Comparison of ENCODE assay signal across 8 mouse cellular contexts in the genomic region with DNA sequence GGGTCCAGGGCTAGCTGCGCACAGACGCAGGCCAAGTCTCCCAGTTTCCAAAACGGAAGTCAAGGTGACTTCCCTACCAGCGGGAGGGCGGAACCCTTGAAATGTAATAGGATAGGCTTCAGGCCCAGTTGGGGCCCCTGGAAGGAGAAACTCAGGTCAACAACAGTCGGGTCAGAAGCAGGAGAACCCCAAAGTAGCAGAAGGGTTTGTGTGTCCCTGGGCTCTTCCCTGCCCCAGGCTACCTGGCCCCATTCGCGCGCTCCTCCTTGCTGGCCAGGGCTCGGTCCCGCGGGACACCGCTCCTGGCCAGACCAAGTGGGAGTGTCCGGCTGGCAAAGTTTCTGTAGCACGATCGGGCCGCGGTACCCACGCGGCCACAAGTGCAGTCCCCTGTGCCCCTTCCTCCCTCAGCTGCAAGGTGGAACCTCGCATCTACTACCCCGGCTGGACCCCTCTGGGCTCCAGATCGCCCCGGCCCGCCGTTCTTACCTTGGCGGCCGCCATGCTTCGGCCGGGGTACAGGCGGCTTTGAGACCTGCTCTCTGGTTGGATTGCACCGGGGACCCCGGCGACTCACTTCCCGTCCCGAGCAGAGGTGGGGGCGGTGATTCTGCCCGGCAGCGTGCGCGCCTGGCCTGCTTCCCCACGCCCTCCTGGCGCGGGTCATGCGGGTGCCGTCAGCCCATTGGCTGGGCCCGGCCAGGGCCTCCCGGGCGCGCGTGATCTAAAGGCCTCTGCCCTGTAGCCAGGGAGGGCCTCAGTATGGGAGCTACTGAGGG. TPM values are rescaled to one million over a fixed set of nuclear protein-coding genes. Genes with fewer than 3 reads are reported as not detected.
A peak's percentile ranks its signal among the peaks of the same experiment; 100 is the strongest.
DNase-seq lines count a peak whose midpoint lies in the region; ATAC-seq and TF ChIP-seq lines count a peak whose summit lies in the region.

Gene Slc25a13 (minus strand): TSS at position 667 of the 779 bp plus-strand sequence.

- peak within 1 kb of the TSS; percentile 66 for H3K9ac ChIP-seq in intestine, postnatal 0 days (ENCODE audit: low read depth, low read length)
- peak within 1 kb of the TSS; percentile 74 for H3K9ac ChIP-seq in liver, embryonic 16.5 days (ENCODE audit: low read depth, low read length)
- peak within 1 kb of the TSS; percentile 89 for H3K9ac ChIP-seq in neural tube, embryonic 11.5 days (ENCODE audit: low read length)

- no peaks in the 10 kb centered on the region; the same call in 1 of the 2 replicates for H3K4me1 ChIP-seq in intestine, postnatal 0 days (replicated peaks; ENCODE audit: control insufficient read depth, insufficient read depth, low read length)
- peaks cover 4% of the 10 kb centered on the region for H3K4me1 ChIP-seq in liver, embryonic 16.5 days (ENCODE audit: control insufficient read depth, low read depth, low read length)
- H3K4me1 ChIP-seq in neural tube, embryonic 11.5 days (ENCODE audit: control insufficient read depth, insufficient read depth, low read length): peaks cover 4% of the 10 kb centered on the region; the same call in 1 of the 2 replicates

- H3K9me3 ChIP-seq in intestine, postnatal 0 days (ENCODE audit: control insufficient read depth): no peaks in the 10 kb centered on the region
- H3K9me3 ChIP-seq in liver, embryonic 16.5 days (replicated peaks; ENCODE audit: control insufficient read depth, low read length): no peaks in the 10 kb centered on the region
- no peaks in the 10 kb centered on the region for H3K9me3 ChIP-seq in neural tube, embryonic 11.5 days (ENCODE audit: control insufficient read depth, low read length)

- no peaks in the 10 kb centered on the region for H3K36me3 ChIP-seq in intestine, postnatal 0 days (ENCODE audit: control insufficient read depth, insufficient read depth)
- no peaks in the 10 kb centered on the region for H3K36me3 ChIP-seq in liver, embryonic 16.5 days (ENCODE audit: control insufficient read depth, insufficient read depth)
- no peaks in the 10 kb centered on the region for H3K36me3 ChIP-seq in neural tube, embryonic 11.5 days (ENCODE audit: control insufficient read depth, insufficient read depth, low read length)

- no peak for TF ChIP-seq CTCF in intestine, postnatal 0 days (IDR thresholded peaks at IDR 0.05; ENCODE audit: low read depth)

- DNase-seq in right cerebral cortex, adult 18-20 months: peak; percentile 26
- DNase-seq in right cerebral cortex, postnatal 36 days (ENCODE audit: low spot score in 2 of 2): no peak
- peak; percentile 23 to 48 for DNase-seq in cerebellum, postnatal 4 days (ENCODE audit: low spot score in 2 of 2)
- peak; percentile 81 for DNase-seq in neural tube, embryonic 11.5 days (ENCODE audit: low spot score)
- peak; percentile 71 for DNase-seq in testis, postnatal 10 days (ENCODE audit: low spot score)

- peak within 1 kb of the TSS; percentile 80 for H3K4me3 ChIP-seq in intestine, postnatal 0 days (ENCODE audit: low read depth, low read length)
- H3K4me3 ChIP-seq in liver, embryonic 16.5 days (ENCODE audit: low read depth, low read length): peak within 1 kb of the TSS; percentile 72
- H3K4me3 ChIP-seq in neural tube, embryonic 11.5 days (ENCODE audit: low read depth, low read length): peak within 1 kb of the TSS; percentile 65

- peak within 1 kb of the TSS; percentile 97 for H3K4me2 ChIP-seq in intestine, postnatal 0 days (replicated peaks; ENCODE audit: low read depth)
- peak within 1 kb of the TSS; percentile 72 for H3K4me2 ChIP-seq in liver, embryonic 16.5 days (ENCODE audit: low read depth, low read length)
- peak within 1 kb of the TSS; percentile 83 for H3K4me2 ChIP-seq in neural tube, embryonic 11.5 days (ENCODE audit: low read depth)

- H3K27me3 ChIP-seq in intestine, postnatal 0 days (replicated peaks; ENCODE audit: control insufficient read depth, insufficient read depth, low read length): no peaks in the 10 kb centered on the region
- no peaks in the 10 kb centered on the region for H3K27me3 ChIP-seq in liver, embryonic 16.5 days (ENCODE audit: control insufficient read depth, insufficient read depth, low read depth, low read length)
- H3K27me3 ChIP-seq in neural tube, embryonic 11.5 days (ENCODE audit: control insufficient read depth, insufficient read depth, low read length): no peaks in the 10 kb centered on the region

- ATAC-seq in granulocyte monocyte progenitor cell, adult 5-6 weeks (replicated peaks; ENCODE audit: poor library complexity, severe bottlenecking): peak; percentile 96
- ATAC-seq in intestine, postnatal 0 days: peak; percentile 98
- peak; percentile 92 for ATAC-seq in liver, embryonic 16.5 days (ENCODE audit: low read depth)
- peak; percentile 98 for ATAC-seq in neural tube, embryonic 11.5 days (ENCODE audit: insufficient read depth, low FRiP score, low TSS enrichment)

- H3K27ac ChIP-seq in intestine, postnatal 0 days (ENCODE audit: low read depth, low read length): peak within 1 kb of the TSS; percentile 78
- H3K27ac ChIP-seq in liver, embryonic 16.5 days (ENCODE audit: low read length): peak within 1 kb of the TSS; percentile 77
- no peak within 1 kb of the TSS for H3K27ac ChIP-seq in neural tube, embryonic 11.5 days (ENCODE audit: low read depth, low read length)

- under 1% methylated on average over 47 of the region's 51 CpGs for WGBS in intestine, postnatal 0 days
- 1% methylated on average over 51 of the region's 51 CpGs for WGBS in liver, embryonic 16.5 days (ENCODE audit: insufficient replicate concordance)
- 0% methylated on average over 51 of the region's 51 CpGs for WGBS in neural tube, embryonic 11.5 days

RNA-seq across cellular contexts. Expression of gene Slc25a13, which starts in this region (rescaled TPM):
- total RNA-seq in granulocyte monocyte progenitor cell, adult 5-6 weeks (2014; fragmentation: Nextera tagmentation): 25.5 and 25.8 TPM in 2 replicates
- 31.6 and 46.0 TPM in 2 replicates for total RNA-seq in granulocyte monocyte progenitor cell, adult 5-6 weeks (2017)
- polyA plus RNA-seq in intestine, postnatal 0 days (2015; fragmentation: Nextera tagmentation; extraction: Ambion mirVana): 32.3 and 35.4 TPM in 2 replicates
- polyA plus RNA-seq in liver, embryonic 16.5 days (2015; fragmentation: Nextera tagmentation; extraction: Ambion mirVana): 55.1 and 58.7 TPM in 2 replicates
- polyA plus RNA-seq in neural tube, embryonic 11.5 days (2014; fragmentation: Nextera tagmentation; extraction: Ambion mirVana): 32.9 and 33.3 TPM in 2 replicates

Comparison
In these comparisons a context has a peak if more than half of its experiments do, and no peak if none do; other contexts are left out.
1. DNase-seq: peak in right cerebral cortex, adult 18-20 months (single experiment), cerebellum, postnatal 4 days (2 of 2), neural tube, embryonic 11.5 days (single experiment) and testis, postnatal 10 days (single experiment); none in right cerebral cortex, postnatal 36 days (0 of 2).
2. Peak in every context shown above with its lines, with median percentiles within 50 percentile points of each other: ATAC-seq, H3K4me2 ChIP-seq, H3K4me3 ChIP-seq and H3K9ac ChIP-seq.